ENCODE assay signal across 10 mouse cellular contexts in genomic region chr10:105539697-105540096, GRCm38 (mm10).
"Had no signal": no experiment of that assay in that cellular context is flagged by ENCODE, and none has a peak within 500 bp of the region (broad histone marks: within the 10 kb centered on the region; RNA-seq: fewer than 3 reads in every experiment).

No protein-coding gene starts in this region.

- H3K4me2 ChIP-seq: kidney, embryonic 15.5 days; limb, embryonic 13.5 days; neural tube, embryonic 13.5 days had no signal

- H3K4me1 ChIP-seq: kidney, embryonic 15.5 days had no signal

- H3K27me3 ChIP-seq: kidney, embryonic 15.5 days; limb, embryonic 13.5 days; neural tube, embryonic 13.5 days had no signal

- DNase-seq: kidney, adult 18-20 months; kidney, postnatal 14 days; left cerebral cortex, postnatal 4 days; lung, adult 18-20 months; retina, postnatal 1 day; thymus, postnatal 4 days had no signal

- H3K27ac ChIP-seq: kidney, embryonic 15.5 days; limb, embryonic 13.5 days; liver, embryonic 14.5 days; neural tube, embryonic 13.5 days had no signal

- H3K9me3 ChIP-seq: kidney, embryonic 15.5 days; limb, embryonic 13.5 days; neural tube, embryonic 13.5 days had no signal

- H3K4me3 ChIP-seq: kidney, embryonic 15.5 days; limb, embryonic 13.5 days; neural tube, embryonic 13.5 days had no signal

- H3K9ac ChIP-seq: kidney, embryonic 15.5 days; limb, embryonic 13.5 days; liver, embryonic 14.5 days; neural tube, embryonic 13.5 days had no signal

- H3K36me3 ChIP-seq: kidney, embryonic 15.5 days; neural tube, embryonic 13.5 days had no signal
